ENCODE assay signal across 22 mouse cellular contexts in the genomic region with DNA sequence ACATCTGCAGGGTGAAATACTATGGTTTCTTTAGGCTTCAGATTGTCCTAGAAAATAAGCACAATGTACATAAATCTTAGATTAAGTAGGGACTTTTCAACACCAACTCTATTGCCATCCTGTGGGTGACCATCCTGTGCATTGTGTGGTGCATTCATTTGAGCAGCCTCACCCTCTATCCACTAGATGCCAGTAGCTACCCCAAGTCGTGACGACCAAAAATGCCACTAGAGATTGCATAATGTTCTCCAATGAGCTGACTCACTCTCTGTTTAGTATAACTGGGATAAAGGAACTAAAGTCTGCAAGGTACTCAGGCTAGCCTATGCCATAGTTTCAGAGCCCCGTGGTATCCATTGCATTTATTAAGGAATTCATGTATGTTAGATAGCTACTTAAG.
DNase-seq lines count a peak whose midpoint lies in the region; ATAC-seq and TF ChIP-seq lines count a peak whose summit lies in the region.
"Had no signal": no experiment of that assay in that cellular context is flagged by ENCODE, and none has a peak within 500 bp of the region (broad histone marks: within the 10 kb centered on the region; RNA-seq: fewer than 3 reads in every experiment).

No protein-coding gene starts in this region.

- no peak for TF ChIP-seq POLR2A in cortical plate, adult 2 months (IDR thresholded peaks at IDR 0.05; ENCODE audit: extremely low read depth, insufficient read depth, low read length)

- H3K27me3 ChIP-seq in intestine, postnatal 0 days (replicated peaks; ENCODE audit: control insufficient read depth, insufficient read depth, low read length): no peaks in the 10 kb centered on the region
- H3K27me3 ChIP-seq in intestine, embryonic 16.5 days (replicated peaks; ENCODE audit: control insufficient read depth, insufficient read depth, low read length): no peaks in the 10 kb centered on the region
- H3K27me3 ChIP-seq in lung, embryonic 14.5 days (ENCODE audit: insufficient read depth, low read length): no peaks in the 10 kb centered on the region
- H3K27me3 ChIP-seq: embryonic facial prominence, embryonic 15.5 days; lung, embryonic 15.5 days; midbrain, embryonic 12.5 days; neural tube, embryonic 15.5 days had no signal

- no peak overlapping the region for H3K27ac ChIP-seq in intestine, postnatal 0 days (ENCODE audit: low read depth, low read length)
- no peak overlapping the region for H3K27ac ChIP-seq in intestine, embryonic 16.5 days (ENCODE audit: low read length)
- no peak overlapping the region for H3K27ac ChIP-seq in lung, embryonic 14.5 days (ENCODE audit: low read depth)
- no peak overlapping the region for H3K27ac ChIP-seq in cortical plate, adult 2 months (ENCODE audit: insufficient read depth, low read length)
- H3K27ac ChIP-seq: embryonic facial prominence, embryonic 15.5 days; forebrain, embryonic 10.5 days; hindbrain, embryonic 10.5 days; limb, embryonic 10.5 days; lung, embryonic 15.5 days; macrophage; midbrain, embryonic 12.5 days; neural tube, embryonic 15.5 days had no signal

- H3K4me1 ChIP-seq in intestine, postnatal 0 days (replicated peaks; ENCODE audit: control insufficient read depth, insufficient read depth, low read length): no peaks in the 10 kb centered on the region
- no peaks in the 10 kb centered on the region for H3K4me1 ChIP-seq in intestine, embryonic 16.5 days (ENCODE audit: control insufficient read depth, insufficient read depth, low read length)
- no peaks in the 10 kb centered on the region for H3K4me1 ChIP-seq in lung, embryonic 14.5 days (ENCODE audit: insufficient read depth)
- no peaks in the 10 kb centered on the region for H3K4me1 ChIP-seq in cortical plate, adult 2 months (ENCODE audit: control insufficient read depth, insufficient read depth, low read length)
- H3K4me1 ChIP-seq: embryonic facial prominence, embryonic 15.5 days; lung, embryonic 15.5 days had no signal

- 65% methylated on average over 3 of the region's 3 CpGs for WGBS in intestine, postnatal 0 days
- 73% methylated on average over 3 of the region's 3 CpGs for WGBS in intestine, embryonic 16.5 days
- 64% methylated on average over 3 of the region's 3 CpGs for WGBS in lung, embryonic 14.5 days

- peak; percentile 22 for DNase-seq in adrenal gland, postnatal 14 days
- DNase-seq in adrenal gland, postnatal 4 days (ENCODE audit: low spot score in 2 of 2): no peak
- peak; percentile 14 for DNase-seq in lung, embryonic 14.5 days
- no peak for DNase-seq in lung, adult 18-20 months
- DNase-seq in embryo, embryonic 9.5 days (ENCODE audit: extremely low spot score): no peak
- DNase-seq: B cell, adult 2 months; cerebellum, adult 9-10 months; spleen, adult 18-20 months had no signal

- no peak for ATAC-seq in intestine, postnatal 0 days
- ATAC-seq in intestine, embryonic 16.5 days: no peak
- no peak for ATAC-seq in lung, embryonic 14.5 days (ENCODE audit: insufficient read depth)
- ATAC-seq: inflammation-experienced regulatory T-cells, adult 6 months had no signal

- no peaks in the 10 kb centered on the region for H3K9me3 ChIP-seq in intestine, postnatal 0 days (ENCODE audit: control insufficient read depth)
- H3K9me3 ChIP-seq in intestine, embryonic 16.5 days (ENCODE audit: control insufficient read depth, low read length): no peaks in the 10 kb centered on the region
- H3K9me3 ChIP-seq in lung, embryonic 14.5 days (ENCODE audit: low read depth, low read length): no peaks in the 10 kb centered on the region
- H3K9me3 ChIP-seq: embryonic facial prominence, embryonic 15.5 days; forebrain, embryonic 10.5 days; hindbrain, embryonic 10.5 days; limb, embryonic 10.5 days; lung, embryonic 15.5 days; midbrain, embryonic 12.5 days; neural tube, embryonic 15.5 days had no signal

- no peak overlapping the region for H3K9ac ChIP-seq in intestine, postnatal 0 days (ENCODE audit: low read depth, low read length)
- H3K9ac ChIP-seq in intestine, embryonic 16.5 days (ENCODE audit: low read depth, low read length): no peak overlapping the region
- H3K9ac ChIP-seq in lung, embryonic 14.5 days: no peak overlapping the region
- H3K9ac ChIP-seq: embryonic facial prominence, embryonic 15.5 days; lung, embryonic 15.5 days; midbrain, embryonic 12.5 days; neural tube, embryonic 15.5 days had no signal

- no peaks in the 10 kb centered on the region for H3K36me3 ChIP-seq in intestine, postnatal 0 days (ENCODE audit: control insufficient read depth, insufficient read depth)
- no peaks in the 10 kb centered on the region for H3K36me3 ChIP-seq in intestine, embryonic 16.5 days (ENCODE audit: control insufficient read depth, insufficient read depth, low read length)
- H3K36me3 ChIP-seq in lung, embryonic 14.5 days (ENCODE audit: insufficient read depth): no peaks in the 10 kb centered on the region
- H3K36me3 ChIP-seq: embryonic facial prominence, embryonic 15.5 days; forebrain, embryonic 10.5 days; hindbrain, embryonic 10.5 days; limb, embryonic 10.5 days; lung, embryonic 15.5 days; midbrain, embryonic 12.5 days; neural tube, embryonic 15.5 days had no signal

- peak; percentile 7; the same call in 1 of the 2 replicates for TF ChIP-seq CTCF in intestine, postnatal 0 days (IDR thresholded peaks at IDR 0.05; ENCODE audit: low read depth)
- TF ChIP-seq CTCF in lung, embryonic 14.5 days (IDR thresholded peaks at IDR 0.05; ENCODE audit: low read depth): 0 out of 2 replicates have a peak, but pooled peaks have one; percentile 3
- TF ChIP-seq CTCF in cortical plate, adult 2 months (IDR thresholded peaks at IDR 0.05; ENCODE audit: extremely low read depth, insufficient read depth, low read length): peak; percentile 51

- H3K4me2 ChIP-seq in intestine, postnatal 0 days (replicated peaks; ENCODE audit: low read depth): no peak overlapping the region
- H3K4me2 ChIP-seq in intestine, embryonic 16.5 days (ENCODE audit: low read depth, low read length): no peak overlapping the region
- H3K4me2 ChIP-seq in lung, embryonic 14.5 days: no peak overlapping the region
- H3K4me2 ChIP-seq: embryonic facial prominence, embryonic 15.5 days; liver, embryonic 11.5 days; lung, embryonic 15.5 days; midbrain, embryonic 12.5 days; neural tube, embryonic 15.5 days had no signal

- H3K4me3 ChIP-seq in intestine, postnatal 0 days (ENCODE audit: low read depth, low read length): no peak overlapping the region
- H3K4me3 ChIP-seq in intestine, embryonic 16.5 days (ENCODE audit: low read length): no peak overlapping the region
- no peak overlapping the region for H3K4me3 ChIP-seq in lung, embryonic 14.5 days (ENCODE audit: low read depth, low read length)
- no peak overlapping the region for H3K4me3 ChIP-seq in cortical plate, adult 2 months (ENCODE audit: insufficient read depth, low read length)
- H3K4me3 ChIP-seq: embryonic facial prominence, embryonic 15.5 days; forebrain, embryonic 10.5 days; hindbrain, embryonic 10.5 days; limb, embryonic 10.5 days; lung, embryonic 15.5 days; midbrain, embryonic 12.5 days; myocyte; neural tube, embryonic 15.5 days had no signal

Comparison
In these comparisons a context has a peak if more than half of its experiments do, and no peak if none do; other contexts are left out.
1. DNase-seq: peak in adrenal gland, postnatal 14 days (single experiment) and lung, embryonic 14.5 days (single experiment); none in adrenal gland, postnatal 4 days (0 of 2), lung, adult 18-20 months (0 of 2) and embryo, embryonic 9.5 days (single experiment).
2. Peak in every context shown above with its lines, with median percentiles within 50 percentile points of each other: CTCF ChIP-seq.